Mouse (Mus musculus) heart, embryonic 11.5 days (tissue): ENCODE measurements at regions not wholly inside any gene's neighbourhood (a gene's known extent, or its start where the extent isn't known, plus 50 kb on each side); places are given as distances from the start of the nearest gene placed in this dataset.

Experiments used
- ATAC-seq: fragments of 200-750 bp; cut with Nextera tagmentation; replicated peaks from 2 replicates; pipeline ENCODE4 v1.8.0; 2017; ENCODE audit warnings: moderate library complexity; ENCODE audit not compliant: insufficient number of reproducible peaks, low FRiP score, low TSS enrichment
- H3K27ac ChIP-seq: fragments of 300-500 bp; sonication (generic); 2 replicates; pipeline ENCODE4 v1.5.1; 2014; ENCODE audit warnings: mild to moderate bottlenecking, low read depth, low read length
- H3K27me3 ChIP-seq: fragments of 300-500 bp; sonication (generic); 2 replicates; pipeline ENCODE4 v1.6.1; 2014; ENCODE audit warnings: mild to moderate bottlenecking, low read length, mixed read lengths; ENCODE audit not compliant: control insufficient read depth, insufficient read depth
- H3K36me3 ChIP-seq: fragments of 300-500 bp; sonication (generic); 2 replicates; pipeline ENCODE4 v1.6.1; 2014; ENCODE audit warnings: mild to moderate bottlenecking, low read length, moderate library complexity, mixed read lengths; ENCODE audit not compliant: control insufficient read depth, insufficient read depth
- H3K4me1 ChIP-seq: fragments of 300-500 bp; sonication (generic); 2 replicates; pipeline ENCODE4 v1.6.1; 2014; ENCODE audit warnings: low read length; ENCODE audit not compliant: control insufficient read depth, insufficient read depth
- H3K4me2 ChIP-seq: fragments of 300-500 bp; sonication (generic); 2 replicates; pipeline ENCODE4 v1.6.1; 2014; ENCODE audit warnings: mild to moderate bottlenecking, moderate library complexity
- H3K4me3 ChIP-seq: fragments of 300-500 bp; sonication (generic); 2 replicates; pipeline ENCODE4 v1.5.1; 2014; ENCODE audit warnings: low read depth, low read length
- H3K9ac ChIP-seq: fragments of 300-500 bp; sonication (generic); 2 replicates; pipeline ENCODE4 v1.6.1; 2014; ENCODE audit warnings: mild to moderate bottlenecking, low read depth, low read length, moderate library complexity
- H3K9me3 ChIP-seq: fragments of 300-500 bp; sonication (generic); replicated peaks from 2 replicates; pipeline ENCODE4 v1.6.1; 2016; ENCODE audit warnings: low read length; ENCODE audit not compliant: control insufficient read depth
- WGBS: fragments of 180-500 bp; shearing (Covaris S2); extraction: QIAGEN DNeasy Blood & Tissue Kit; methylation state at CpG from one replicate; pipeline ENCODE4 v1.1.7; 2014; ENCODE audit not compliant: insufficient replicate concordance; 5-methylcytosine and 5-hydroxymethylcytosine counted together

GRCm38 (mm10) chr15:93974727-93975126 is 379.0 kb upstream of the Prickle1 start:
- Histone ChIP-seq H3K27ac (no peak overlapping the region), H3K36me3 (no peaks in the 10 kb centered on the region), H3K9me3 (no peaks in the 10 kb centered on the region), H3K4me2 (no peak overlapping the region), H3K4me3 (no peak overlapping the region), H3K9ac (no peak overlapping the region), H3K27me3 (no peaks in the 10 kb centered on the region), H3K4me1 (0 out of 2 replicates have a peak, but pooled peaks cover 3% of the 10 kb centered on the region)
- WGBS, result 10% methylated on average over 7 of the region's 7 CpGs
- no peak for ATAC-seq

GRCm38 (mm10) chr15:93972979-93973378 is 377.3 kb upstream of the Prickle1 start:
- ATAC-seq, result no peak
- WGBS, result 57% methylated on average over 5 of the region's 5 CpGs

GRCm38 (mm10) chr15:93961950-93962349 is 366.3 kb upstream of the Prickle1 start:
- no peaks in the 10 kb centered on the region for H3K9me3 ChIP-seq
- no peaks in the 10 kb centered on the region for H3K36me3 ChIP-seq
- no peak overlapping the region for H3K27ac ChIP-seq
- no peak overlapping the region for H3K4me2 ChIP-seq
- ATAC-seq, result no peak
- no peaks in the 10 kb centered on the region for H3K4me1 ChIP-seq
- H3K4me3 ChIP-seq, result no peak overlapping the region
- H3K9ac ChIP-seq, result no peak overlapping the region
- no peaks in the 10 kb centered on the region for H3K27me3 ChIP-seq

More at GRCm38 (mm10) chr15:93972979-93973378, 377.3 kb upstream of the Prickle1 start:
- Histone ChIP-seq H3K4me2 (no peak overlapping the region), H3K4me1 (0 out of 2 replicates have a peak, but pooled peaks cover 3% of the 10 kb centered on the region), H3K9me3 (no peaks in the 10 kb centered on the region), H3K4me3 (no peak overlapping the region), H3K27me3 (no peaks in the 10 kb centered on the region), H3K9ac (no peak overlapping the region), H3K27ac (no peak overlapping the region), H3K36me3 (no peaks in the 10 kb centered on the region)

GRCm38 (mm10) chr15:93959931-93960330 is 364.2 kb upstream of the Prickle1 start:
- Histone ChIP-seq H3K9ac (no peak overlapping the region), H3K27me3 (no peaks in the 10 kb centered on the region), H3K4me1 (no peaks in the 10 kb centered on the region), H3K4me2 (no peak overlapping the region), H3K4me3 (no peak overlapping the region), H3K36me3 (no peaks in the 10 kb centered on the region), H3K27ac (no peak overlapping the region), H3K9me3 (0 out of 2 replicates have a peak, but pooled peaks cover 3% of the 10 kb centered on the region)
- 74% methylated on average over 8 of the region's 8 CpGs for WGBS
- ATAC-seq, result no peak

DNA sequence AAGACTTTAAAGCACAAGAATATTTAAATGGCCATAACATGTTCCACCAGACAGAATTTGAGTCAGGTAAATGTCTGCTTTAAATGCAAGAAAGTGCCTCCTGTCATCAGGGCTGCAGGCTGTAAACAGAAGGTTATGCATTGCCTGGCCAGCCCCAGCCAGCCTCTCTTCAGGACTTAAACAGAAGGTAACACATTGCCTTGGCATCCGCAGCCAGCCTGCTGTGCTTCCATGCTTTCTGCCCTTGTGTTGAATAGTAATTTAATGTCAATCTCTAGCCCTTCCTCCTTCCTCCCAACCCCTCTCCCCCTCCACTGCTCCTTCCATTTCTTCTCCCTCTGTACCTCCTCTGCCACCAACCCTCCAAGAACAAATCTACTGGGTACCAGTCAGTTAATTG is 362.4 kb upstream of the Prickle1 start:
- 80% methylated on average over 1 of the region's 1 CpGs for WGBS
- Histone ChIP-seq H3K4me3 (no peak overlapping the region), H3K36me3 (no peaks in the 10 kb centered on the region), H3K9me3 (0 out of 2 replicates have a peak, but pooled peaks cover 3% of the 10 kb centered on the region), H3K4me1 (no peaks in the 10 kb centered on the region), H3K27me3 (no peaks in the 10 kb centered on the region), H3K9ac (no peak overlapping the region), H3K27ac (no peak overlapping the region), H3K4me2 (no peak overlapping the region)
- no peak for ATAC-seq

DNA sequence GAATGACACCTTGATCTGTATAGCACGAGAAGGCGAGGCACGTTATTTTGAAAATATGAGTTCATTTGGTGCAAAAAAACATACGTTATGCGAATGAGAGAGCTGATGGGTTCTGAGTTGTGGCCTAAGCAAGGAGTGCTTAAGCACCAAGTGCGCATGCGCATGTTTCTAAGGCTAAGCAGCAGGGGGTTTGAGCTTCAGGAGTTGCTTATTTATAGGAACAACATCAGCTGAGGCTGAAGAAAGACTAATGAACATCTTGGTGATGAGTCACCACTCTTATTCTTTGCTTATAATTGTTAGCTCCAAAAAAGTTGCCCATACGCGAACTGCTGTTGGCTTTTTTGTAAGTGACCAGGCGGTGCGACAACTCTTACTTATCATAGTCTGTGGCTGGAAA is 361.1 kb upstream of the Prickle1 start:
- 90% methylated on average over 11 of the region's 11 CpGs for WGBS
- Histone ChIP-seq H3K4me1 (no peaks in the 10 kb centered on the region), H3K4me3 (no peak overlapping the region), H3K9ac (no peak overlapping the region), H3K4me2 (no peak overlapping the region), H3K27me3 (no peaks in the 10 kb centered on the region), H3K9me3 (0 out of 2 replicates have a peak, but pooled peaks cover 3% of the 10 kb centered on the region), H3K36me3 (no peaks in the 10 kb centered on the region), H3K27ac (no peak overlapping the region)
- ATAC-seq, result no peak

DNA sequence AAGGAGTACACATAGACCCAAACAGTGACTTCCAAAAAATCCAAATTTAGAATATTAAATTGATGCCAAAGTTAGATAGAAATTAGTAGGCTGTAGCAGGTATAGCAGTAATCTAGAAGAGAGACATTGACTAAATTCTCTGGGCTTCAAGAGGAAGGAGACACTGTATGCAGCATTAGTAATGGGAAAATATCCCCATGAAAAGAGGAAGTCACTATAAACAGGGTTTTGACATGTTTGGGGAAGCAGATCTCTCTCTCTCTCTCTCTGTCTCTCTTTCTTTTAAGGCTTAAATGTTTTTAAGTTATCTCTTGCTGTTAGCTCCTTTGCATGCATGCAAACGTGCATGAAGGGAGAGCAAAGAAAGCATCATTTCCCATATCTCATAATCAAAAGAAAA is 357.9 kb upstream of the Prickle1 start:
- no peaks in the 10 kb centered on the region for H3K36me3 ChIP-seq
- H3K27ac ChIP-seq, result no peak overlapping the region
- 74% methylated on average over 1 of the region's 1 CpGs for WGBS
- H3K9ac ChIP-seq, result no peak overlapping the region
- H3K9me3 ChIP-seq, result 0 out of 2 replicates have a peak, but pooled peaks cover 3% of the 10 kb centered on the region
- no peaks in the 10 kb centered on the region for H3K27me3 ChIP-seq
- no peak for ATAC-seq
- no peak overlapping the region for H3K4me3 ChIP-seq
- no peaks in the 10 kb centered on the region for H3K4me1 ChIP-seq
- H3K4me2 ChIP-seq, result no peak overlapping the region

DNA sequence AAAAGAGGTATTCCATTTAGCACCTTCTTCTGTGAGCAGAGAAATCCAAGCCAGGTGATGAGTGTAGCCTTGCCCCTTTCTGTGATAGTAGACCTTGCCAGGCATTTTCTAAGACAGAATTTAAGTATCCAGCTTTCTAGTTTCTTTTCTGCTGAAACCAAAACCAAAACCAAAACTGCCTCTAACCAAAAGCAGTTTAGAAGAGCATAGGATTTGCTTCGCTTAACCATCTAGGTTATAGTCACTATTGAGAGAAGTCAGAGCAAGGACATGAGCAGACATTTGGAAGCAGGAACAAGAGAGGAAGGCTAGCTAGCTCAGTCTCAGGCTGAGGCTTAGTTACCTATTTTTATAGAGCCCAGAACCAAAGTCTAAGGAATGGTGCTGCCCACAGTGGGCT is 354.8 kb upstream of the Prickle1 start:
- no peak for ATAC-seq
- no peak overlapping the region for H3K4me2 ChIP-seq
- H3K9ac ChIP-seq, result no peak overlapping the region
- 90% methylated on average over 1 of the region's 1 CpGs for WGBS
- no peak overlapping the region for H3K27ac ChIP-seq
- H3K9me3 ChIP-seq, result no peaks in the 10 kb centered on the region
- H3K27me3 ChIP-seq, result no peaks in the 10 kb centered on the region
- no peaks in the 10 kb centered on the region for H3K36me3 ChIP-seq
- H3K4me3 ChIP-seq, result no peak overlapping the region
- H3K4me1 ChIP-seq, result no peaks in the 10 kb centered on the region

- 73% methylated on average over 4 of the region's 4 CpGs for WGBS
- H3K9ac ChIP-seq, result no peak overlapping the region
- H3K27me3 ChIP-seq, result no peaks in the 10 kb centered on the region
- no peak for ATAC-seq
- H3K4me2 ChIP-seq, result no peak overlapping the region
- H3K4me1 ChIP-seq, result no peaks in the 10 kb centered on the region
- no peak overlapping the region for H3K27ac ChIP-seq
- no peak overlapping the region for H3K4me3 ChIP-seq
- no peaks in the 10 kb centered on the region for H3K9me3 ChIP-seq
- H3K36me3 ChIP-seq, result no peaks in the 10 kb centered on the region
Measured at GRCm38 (mm10) chr15:93948902-93949301, 353.2 kb upstream of the Prickle1 start.
